Mouse (Mus musculus) left cerebral cortex, adult 2 months (tissue): Measurements from ENCODE around the gene Tgm7. TPM values are rescaled to one million over a fixed set of nuclear protein-coding genes. Genes with fewer than 3 reads are reported as not detected.

Experiments used
- DNase-seq, 2 experiments: peaks; one replicate each; pipeline ENCODE4 v3.0.0; 2021 to 2022; ENCODE audit warnings: low spot score in 2 of 2, mixed read lengths in 1 of 2; ENCODE audit errors: extremely low spot score in 1 of 2
- H3K27ac ChIP-seq: fragments of 200-600 bp; 2 replicates; pipeline ENCODE4 v1.8.1; 2022
- H3K4me3 ChIP-seq: fragments of 200-600 bp; 2 replicates; pipeline ENCODE4 v1.8.1; 2022
- CTCF ChIP-seq: fragments of 200-600 bp; IDR thresholded peaks from 2 replicates; pipeline ENCODE4 v1.8.1; 2022; ENCODE audit warnings: antibody characterized with exemption, mild to moderate bottlenecking, moderate library complexity
- intact Hi-C: fragments of 180-260 bp; cut with DNase I; formaldehyde crosslinking; loops from one replicate; pipeline ENCODE4 v1.15.1; 2025
- total RNA-seq, 2 experiments: library from RNA; stranded (reverse); gene quantifications; 2 replicates each; pipeline ENCODE4 v1.2.3; 2021

The Tgm7 gene
- total RNA-seq, 2 experiments from 2014 or later = 0.16 TPM; not detected in 1

GRCm38 (mm10) chr2:121067116-121067515 lies 42.5 kb downstream of the Tgm7 start:
- intact Hi-C loops = no loop called here

GRCm38 (mm10) chr2:121061315-121061714 lies 48.3 kb downstream of the Tgm7 start:
- TF ChIP-seq CTCF = no peak
- H3K27ac ChIP-seq = no peak overlapping the region
- intact Hi-C loops = no loop called here

More at GRCm38 (mm10) chr2:121067116-121067515, 42.5 kb downstream of the Tgm7 start:
- Histone ChIP-seq H3K27ac (no peak overlapping the region), H3K4me3 (no peak overlapping the region)
- DNase-seq = no peak
- no peak for TF ChIP-seq CTCF

GRCm38 (mm10) chr2:121057997-121058396 lies 51.6 kb downstream of the Tgm7 start:
- H3K27ac ChIP-seq = no peak overlapping the region
- no peak for DNase-seq
- no peak for TF ChIP-seq CTCF
- H3K4me3 ChIP-seq = no peak overlapping the region
- intact Hi-C loops = no loop called here

More at GRCm38 (mm10) chr2:121061315-121061714, 48.3 kb downstream of the Tgm7 start:
- H3K4me3 ChIP-seq = no peak overlapping the region
- DNase-seq = no peak

GRCm38 (mm10) chr2:121055915-121056314 lies 53.7 kb downstream of the Tgm7 start:
- intact Hi-C loops = no loop called here
- no peak for DNase-seq
- Histone ChIP-seq H3K27ac (no peak overlapping the region), H3K4me3 (no peak overlapping the region)
- TF ChIP-seq CTCF = no peak

- TF ChIP-seq CTCF = no peak
- no peak overlapping the region for H3K27ac ChIP-seq
- intact Hi-C loops = no loop called here
- H3K4me3 ChIP-seq = no peak overlapping the region
- no peak for DNase-seq
These were observed 55.5 kb downstream of the Tgm7 start for GRCm38 (mm10) chr2:121054060-121054459.

- intact Hi-C loops = no loop called here
- no peak for DNase-seq
- no peak overlapping the region for H3K27ac ChIP-seq
- no peak overlapping the region for H3K4me3 ChIP-seq
- TF ChIP-seq CTCF = no peak
These were observed 57.4 kb downstream of the Tgm7 start for GRCm38 (mm10) chr2:121052176-121052575.

GRCm38 (mm10) chr2:121045653-121046052 lies 63.9 kb downstream of the Tgm7 start:
- H3K27ac ChIP-seq = no peak overlapping the region
- intact Hi-C loops = loop anchor here (10.0 kb wide), 1 partner anchor 349 kb away; no protein-coding TSS in a partner anchor
- DNase-seq = no peak
- H3K4me3 ChIP-seq = no peak overlapping the region
- no peak for TF ChIP-seq CTCF

Other genes with a start within 250 kb of the Tgm7 start
- gene Ubr1, start 139.1 kb downstream of the Tgm7 start, total RNA-seq = 10 to 100 TPM; 41.8 to 45.0 TPM
- 10 to 100 TPM; 21.8 to 28.5 TPM for gene Tmem62, start 132.8 kb downstream of the Tgm7 start, total RNA-seq
- gene Ccndbp1, start 101.4 kb downstream of the Tgm7 start, total RNA-seq = 10 to 100 TPM; 57.0 to 57.6 TPM
- gene Epb42, start 72.7 kb downstream of the Tgm7 start, total RNA-seq = not detected
- gene Tgm5, start 24.0 kb downstream of the Tgm7 start, total RNA-seq = not detected
- gene Adal, start 30.6 kb upstream of the Tgm7 start, total RNA-seq = 10 to 100 TPM; 18.2 to 19.9 TPM
- gene Lcmt2, start 30.9 kb upstream of the Tgm7 start, total RNA-seq = 1 to 10 TPM; 6.5 to 7.7 TPM
- gene Tubgcp4, start 60.9 kb upstream of the Tgm7 start, total RNA-seq = 10 to 100 TPM; 45.7 to 48.6 TPM
- 1 to 10 TPM; 6.1 to 6.3 TPM for gene Zscan29, start 61.3 kb upstream of the Tgm7 start, total RNA-seq
- 100 to 1,000 TPM; 148 to 170 TPM for gene Trp53bp1, start 161.6 kb upstream of the Tgm7 start, total RNA-seq
- gene Map1a, start 179.8 kb upstream of the Tgm7 start, total RNA-seq = 100 to 1,000 TPM; 610 to 673 TPM
- 100 to 1,000 TPM; 134 to 136 TPM for gene Ppip5k1, start 245.6 kb upstream of the Tgm7 start, total RNA-seq
- 100 to 1,000 TPM; 339 to 354 TPM for gene Ckmt1, start 247.9 kb upstream of the Tgm7 start, total RNA-seq